Mouse (Mus musculus) macrophage (primary cell): ENCODE results near the gene Napa. TPM values are rescaled to one million over a fixed set of nuclear protein-coding genes. Genes with fewer than 3 reads are reported as not detected.

ENCODE experiments used
- H3K27ac ChIP-seq: fragments of 350-480 bp; formaldehyde crosslinking; 2 replicates; pipeline ENCODE4 v1.9.0; 2021
- H3K36me3 ChIP-seq: fragments of 350-480 bp; formaldehyde crosslinking; 2 replicates; pipeline ENCODE4 v1.9.0; 2021; ENCODE audit errors: inconsistent target
- H3K4me3 ChIP-seq: fragments of 350-480 bp; formaldehyde crosslinking; 2 replicates; pipeline ENCODE4 v1.9.0; 2021; ENCODE audit errors: inconsistent target
- H3K79me2 ChIP-seq: fragments of 350-480 bp; formaldehyde crosslinking; 2 replicates; pipeline ENCODE4 v1.9.0; 2021; ENCODE audit errors: inconsistent target
- WGBS: methylation state at CpG from one replicate; pipeline ENCODE4 v1.1.7; 2026; ENCODE audit warnings: inconsistent platforms; ENCODE audit not compliant: missing documents; 5-methylcytosine and 5-hydroxymethylcytosine counted together
- polyA plus RNA-seq: library from polyadenylated mRNA; stranded (reverse); fragments of 250-400 nt; gene quantifications from 3 replicates; pipeline ENCODE4 v1.2.4, GENCODE M21; 2018; ENCODE audit warnings: inconsistent platforms

The Napa gene
- polyA plus RNA-seq, 1 experiment from 2014 or later = 85.4 TPM

DNA sequence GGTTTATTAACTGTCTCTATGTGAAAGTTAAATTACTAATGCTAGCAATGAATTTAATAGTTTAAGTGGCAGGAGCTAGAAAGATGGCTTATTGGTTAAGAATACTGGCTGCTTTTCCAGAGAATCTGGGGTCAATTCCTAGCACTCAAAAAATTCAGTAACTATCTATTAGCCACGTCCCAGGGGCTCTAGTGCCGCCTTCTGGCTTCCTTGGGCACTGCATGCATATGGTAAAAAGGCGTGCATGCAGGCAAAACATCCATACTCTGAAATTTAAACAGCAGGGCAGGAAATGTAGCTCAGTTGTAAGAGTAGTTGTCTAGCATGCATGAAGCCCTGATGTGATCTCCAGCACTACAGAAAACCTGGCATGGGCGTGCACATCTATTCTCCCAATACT lies 34.8 kb upstream of the Napa start:
- 79% methylated on average over 4 of the region's 4 CpGs for WGBS
- Histone ChIP-seq H3K79me2 (no peaks in the 10 kb centered on the region), H3K4me3 (no peak overlapping the region), H3K36me3 (no peaks in the 10 kb centered on the region), H3K27ac (no peak overlapping the region)

DNA sequence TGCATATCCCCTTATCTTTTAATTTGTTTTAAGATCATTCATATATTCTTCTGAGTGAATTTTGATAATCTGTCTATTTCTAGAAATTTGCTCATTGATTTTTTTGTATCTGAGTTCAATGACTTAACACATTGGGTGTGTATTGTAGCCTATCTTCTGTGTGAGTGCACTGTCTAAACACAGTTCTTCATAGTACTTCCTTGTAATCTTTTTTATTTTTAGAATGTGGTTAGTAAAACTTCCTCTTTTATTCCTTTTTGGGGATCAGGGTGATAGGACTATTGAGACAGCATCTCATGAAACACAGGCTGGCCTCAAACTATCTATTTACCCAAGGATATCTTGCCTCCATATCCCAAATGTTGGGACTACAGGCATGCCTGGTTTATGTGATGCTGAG lies 27.4 kb upstream of the Napa start:
- Histone ChIP-seq H3K27ac (peak overlapping the region; percentile 68), H3K4me3 (no peak overlapping the region), H3K36me3 (no peaks in the 10 kb centered on the region), H3K79me2 (no peaks in the 10 kb centered on the region)

DNA sequence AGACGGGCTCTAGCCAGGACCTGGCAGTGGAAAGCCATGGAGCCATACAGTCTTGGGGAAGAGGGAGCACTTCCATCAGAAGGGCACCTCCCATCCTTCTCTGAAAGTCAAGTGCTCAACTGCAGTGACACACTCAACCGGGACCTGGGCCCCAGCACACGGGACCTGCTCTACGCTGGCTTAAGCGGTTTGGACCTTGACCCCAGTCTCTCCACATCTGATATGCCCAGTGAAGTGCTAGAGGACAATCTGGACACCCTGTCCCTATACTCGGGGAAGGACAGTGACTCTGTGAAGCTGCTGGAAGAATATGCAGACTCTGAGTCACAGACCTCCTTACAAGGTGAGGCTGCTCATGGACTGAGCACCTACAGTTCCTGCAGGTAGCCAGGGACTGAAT lies 26.4 kb upstream of the Napa start:
- Histone ChIP-seq H3K4me3 (no peak overlapping the region), H3K27ac (peak overlapping the region; percentile 68), H3K36me3 (no peaks in the 10 kb centered on the region), H3K79me2 (no peaks in the 10 kb centered on the region)
- 97% methylated on average over 6 of the region's 6 CpGs for WGBS

DNA sequence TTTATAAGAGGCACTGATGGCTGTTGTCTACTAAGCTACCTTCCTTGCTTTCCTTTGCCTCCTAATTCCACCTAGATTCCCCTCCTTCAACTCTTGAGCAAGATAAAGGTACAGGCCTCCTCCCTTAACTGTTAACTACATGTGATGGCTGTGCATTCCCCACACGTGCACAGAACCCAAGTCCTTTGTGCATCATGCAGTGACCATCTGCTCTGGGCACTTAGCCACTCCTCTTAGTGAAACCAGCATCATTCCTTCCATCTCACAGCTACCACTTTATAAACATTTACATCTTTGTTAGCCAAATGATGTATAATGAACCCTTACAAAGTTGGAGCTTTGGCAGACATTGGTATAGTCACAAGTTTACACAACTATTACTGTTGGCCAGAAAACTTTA lies 18.3 kb upstream of the Napa start:
- WGBS = 93% methylated on average over 1 of the region's 1 CpGs
- Histone ChIP-seq H3K27ac (no peak overlapping the region), H3K4me3 (no peak overlapping the region), H3K79me2 (no peaks in the 10 kb centered on the region), H3K36me3 (no peaks in the 10 kb centered on the region)

DNA sequence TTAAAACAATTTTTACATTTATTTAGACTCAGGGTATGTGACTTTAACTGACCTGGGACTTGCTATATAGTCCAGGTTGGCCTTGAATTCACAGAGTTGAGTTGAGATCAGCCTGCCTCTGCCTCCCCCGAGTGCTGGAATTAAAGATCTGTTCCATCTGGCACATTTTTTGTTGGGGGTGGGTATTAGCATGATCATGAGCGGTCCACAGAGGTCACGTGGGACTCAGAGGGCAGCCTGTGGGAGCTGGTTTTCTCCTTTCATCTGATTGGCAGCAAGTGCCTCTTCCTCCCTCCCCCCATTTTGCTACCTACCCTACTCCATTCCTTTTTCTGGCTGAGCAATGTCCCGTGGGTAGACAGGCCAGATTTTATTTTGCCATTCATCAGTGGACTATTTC lies 17.7 kb upstream of the Napa start:
- Histone ChIP-seq H3K36me3 (no peaks in the 10 kb centered on the region), H3K4me3 (no peak overlapping the region), H3K27ac (no peak overlapping the region), H3K79me2 (no peaks in the 10 kb centered on the region)
- 83% methylated on average over 3 of the region's 4 CpGs for WGBS

DNA sequence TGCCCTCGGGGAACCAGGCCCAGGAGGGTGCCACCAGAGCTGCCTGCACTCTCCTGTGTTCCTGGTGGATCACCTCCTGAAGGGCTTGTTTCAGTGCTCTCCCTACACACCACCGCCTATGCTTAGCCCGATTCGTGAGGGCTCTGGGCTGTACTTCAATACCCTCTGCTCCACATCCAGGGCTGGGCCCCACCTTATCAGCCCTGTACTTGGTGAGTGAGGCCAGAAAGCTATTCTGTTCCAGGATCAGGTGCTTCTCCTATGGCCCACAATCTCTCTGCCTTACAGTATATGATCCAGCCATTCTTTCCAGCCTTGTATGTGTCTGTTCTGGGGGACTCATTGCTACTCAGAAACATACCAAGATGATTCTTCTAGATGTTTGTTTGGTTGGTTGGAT lies 14.9 kb upstream of the Napa start:
- H3K36me3 ChIP-seq = no peaks in the 10 kb centered on the region
- no peak overlapping the region for H3K27ac ChIP-seq
- WGBS = 88% methylated on average over 4 of the region's 4 CpGs
- H3K4me3 ChIP-seq = no peak overlapping the region
- H3K79me2 ChIP-seq = no peaks in the 10 kb centered on the region

DNA sequence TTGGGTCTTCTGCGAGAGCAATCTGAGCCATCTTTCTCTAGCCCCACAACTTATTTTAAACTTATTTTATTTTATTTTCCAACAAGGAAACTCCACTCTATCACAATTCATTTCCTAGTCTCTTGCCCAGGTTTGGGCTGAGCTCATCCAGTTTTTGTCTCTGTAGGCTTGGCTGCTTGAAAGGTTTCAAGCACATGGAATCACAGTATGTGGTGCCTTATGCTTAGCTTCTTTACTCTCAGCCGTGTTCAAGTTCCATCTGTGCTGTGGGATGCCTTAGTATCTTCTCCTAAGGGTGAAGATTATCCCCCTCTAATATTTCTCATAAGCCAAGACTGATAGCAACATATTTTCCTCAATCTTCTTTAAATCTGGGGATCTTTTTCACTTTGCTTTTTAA lies 10.7 kb upstream of the Napa start:
- 81% methylated on average over 2 of the region's 2 CpGs for WGBS
- no peak overlapping the region for H3K27ac ChIP-seq
- H3K79me2 ChIP-seq = no peaks in the 10 kb centered on the region
- H3K36me3 ChIP-seq = no peaks in the 10 kb centered on the region
- H3K4me3 ChIP-seq = no peak overlapping the region

DNA sequence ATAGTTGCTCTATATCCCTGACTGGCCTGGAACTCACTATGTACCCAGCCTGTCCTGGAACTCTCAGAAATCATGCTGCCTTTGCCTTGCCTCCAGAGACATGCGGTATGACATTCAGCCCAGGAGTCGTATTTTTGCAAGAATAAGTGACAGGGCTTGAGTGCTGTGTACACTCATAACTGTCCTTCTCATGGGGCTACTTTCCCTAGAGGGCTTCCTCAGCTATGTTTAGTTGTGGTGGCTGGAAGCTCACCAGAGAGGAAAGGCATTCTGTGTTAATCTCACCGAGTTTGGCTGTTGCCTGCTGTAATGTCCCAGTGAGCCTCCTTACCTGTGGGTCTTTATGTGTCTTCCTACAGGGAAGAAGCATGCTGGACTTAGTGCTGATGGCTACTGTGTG lies 3.7 kb upstream of the Napa start:
- Histone ChIP-seq H3K4me3 (no peak overlapping the region), H3K27ac (no peak overlapping the region), H3K36me3 (no peaks in the 10 kb centered on the region), H3K79me2 (peaks cover 9% of the 10 kb centered on the region)
- 83% methylated on average over 3 of the region's 3 CpGs for WGBS

DNA sequence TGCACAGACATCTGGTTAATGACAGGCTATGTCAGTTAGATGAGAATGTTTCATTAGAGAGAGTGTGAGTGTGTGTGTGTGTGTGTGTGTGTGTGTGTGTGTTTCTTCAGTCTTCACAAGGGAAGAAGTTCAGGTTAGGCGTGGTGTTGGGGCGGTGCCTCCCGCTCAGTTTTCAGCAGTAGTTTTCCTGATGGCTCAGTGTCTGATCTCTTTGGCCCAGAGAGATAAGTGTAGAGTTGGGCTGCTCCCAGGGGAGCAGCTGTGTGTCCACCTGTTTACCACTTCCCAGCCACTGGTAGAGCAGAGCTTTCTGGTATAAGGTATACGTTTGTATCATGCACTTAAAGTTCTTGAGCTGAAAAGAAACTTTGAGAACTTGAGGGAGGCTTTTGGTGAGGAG lies 1.6 kb downstream of the Napa start:
- Histone ChIP-seq H3K27ac (peak overlapping the region; percentile 71), H3K79me2 (peaks cover 62% of the 10 kb centered on the region), H3K4me3 (peak overlapping the region; percentile 82), H3K36me3 (peaks cover 24% of the 10 kb centered on the region; the same call in 1 of the 2 replicates)
- WGBS = 88% methylated on average over 3 of the region's 4 CpGs

DNA sequence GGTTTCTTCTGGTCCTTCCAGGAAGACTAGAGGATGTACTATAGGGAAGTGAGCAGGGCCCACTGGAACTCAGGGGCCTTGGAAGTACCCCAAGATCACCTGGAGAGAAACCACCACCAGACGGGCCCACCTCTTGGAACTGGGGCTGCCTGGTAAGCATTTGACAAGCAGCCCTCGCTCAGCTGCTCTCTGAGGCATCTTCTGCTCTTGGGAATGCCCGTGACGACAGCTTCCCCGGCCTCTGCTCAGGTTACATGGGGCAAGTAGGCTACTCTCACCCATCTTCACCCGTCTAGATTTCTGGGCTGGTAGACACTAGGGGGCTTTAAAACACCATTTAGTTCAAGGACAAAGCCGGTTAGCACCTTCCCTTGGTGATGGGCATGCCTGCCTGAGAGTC lies 2.8 kb downstream of the Napa start:
- 87% methylated on average over 7 of the region's 7 CpGs for WGBS
- 0 out of 2 replicates have a peak overlapping the region, but pooled peaks have one; percentile 37 for H3K27ac ChIP-seq
- H3K36me3 ChIP-seq = peaks cover 28% of the 10 kb centered on the region; the same call in 1 of the 2 replicates
- peaks cover 74% of the 10 kb centered on the region for H3K79me2 ChIP-seq
- no peak overlapping the region for H3K4me3 ChIP-seq

DNA sequence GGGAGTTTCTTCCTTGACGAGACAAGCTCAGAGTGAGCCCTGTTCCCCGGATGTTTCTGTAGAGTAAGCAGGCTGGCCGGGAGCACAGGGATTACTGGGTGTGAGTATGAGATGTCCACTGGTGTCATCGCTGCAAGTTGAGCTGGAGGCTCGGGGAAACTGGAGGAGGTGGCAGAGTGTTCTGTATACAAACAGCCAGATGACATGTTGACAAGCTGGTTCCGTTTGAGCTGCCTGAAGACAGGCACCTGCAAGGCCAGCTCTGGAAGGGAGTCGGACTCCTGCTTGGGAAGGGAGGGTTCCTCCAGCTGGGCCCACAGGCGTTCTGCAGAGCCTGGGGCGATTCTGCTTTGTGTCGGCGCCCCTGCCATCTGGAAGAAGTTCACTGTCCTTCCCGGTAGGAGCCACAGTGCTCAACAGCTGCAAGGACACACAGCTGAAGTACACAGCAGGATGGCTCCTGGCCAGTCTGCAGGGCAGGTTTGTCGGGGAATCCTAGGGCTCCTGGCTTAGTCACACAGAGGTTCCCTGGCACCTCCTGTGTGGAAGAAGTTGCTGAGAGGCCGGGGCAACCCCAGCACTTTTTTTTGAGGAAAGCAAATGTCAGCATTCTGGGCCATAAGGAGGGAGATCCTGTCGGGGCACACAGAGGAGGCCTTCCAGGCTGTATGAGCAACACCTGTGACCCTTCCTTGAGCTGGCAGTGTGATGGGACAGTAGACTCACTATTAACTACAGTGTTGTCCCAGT lies 3.6 kb downstream of the Napa start:
- Histone ChIP-seq H3K79me2 (peaks cover 82% of the 10 kb centered on the region), H3K4me3 (no peak overlapping the region), H3K36me3 (peaks cover 34% of the 10 kb centered on the region; the same call in 1 of the 2 replicates), H3K27ac (no peak overlapping the region)
- WGBS = 96% methylated on average over 15 of the region's 15 CpGs

GRCm38 (mm10) chr7:16102686-16103226 lies 4.5 kb downstream of the Napa start:
- Histone ChIP-seq H3K27ac (no peak overlapping the region), H3K4me3 (no peak overlapping the region), H3K36me3 (peaks cover 43% of the 10 kb centered on the region), H3K79me2 (peaks cover 90% of the 10 kb centered on the region)
- 85% methylated on average over 5 of the region's 5 CpGs for WGBS

GRCm38 (mm10) chr7:16103760-16104159 lies 5.5 kb downstream of the Napa start:
- Histone ChIP-seq H3K79me2 (peaks cover 100% of the 10 kb centered on the region), H3K27ac (peak overlapping the region; percentile 13; the same call in 1 of the 2 replicates), H3K36me3 (peaks cover 53% of the 10 kb centered on the region), H3K4me3 (no peak overlapping the region)
- WGBS = 87% methylated on average over 6 of the region's 6 CpGs

DNA sequence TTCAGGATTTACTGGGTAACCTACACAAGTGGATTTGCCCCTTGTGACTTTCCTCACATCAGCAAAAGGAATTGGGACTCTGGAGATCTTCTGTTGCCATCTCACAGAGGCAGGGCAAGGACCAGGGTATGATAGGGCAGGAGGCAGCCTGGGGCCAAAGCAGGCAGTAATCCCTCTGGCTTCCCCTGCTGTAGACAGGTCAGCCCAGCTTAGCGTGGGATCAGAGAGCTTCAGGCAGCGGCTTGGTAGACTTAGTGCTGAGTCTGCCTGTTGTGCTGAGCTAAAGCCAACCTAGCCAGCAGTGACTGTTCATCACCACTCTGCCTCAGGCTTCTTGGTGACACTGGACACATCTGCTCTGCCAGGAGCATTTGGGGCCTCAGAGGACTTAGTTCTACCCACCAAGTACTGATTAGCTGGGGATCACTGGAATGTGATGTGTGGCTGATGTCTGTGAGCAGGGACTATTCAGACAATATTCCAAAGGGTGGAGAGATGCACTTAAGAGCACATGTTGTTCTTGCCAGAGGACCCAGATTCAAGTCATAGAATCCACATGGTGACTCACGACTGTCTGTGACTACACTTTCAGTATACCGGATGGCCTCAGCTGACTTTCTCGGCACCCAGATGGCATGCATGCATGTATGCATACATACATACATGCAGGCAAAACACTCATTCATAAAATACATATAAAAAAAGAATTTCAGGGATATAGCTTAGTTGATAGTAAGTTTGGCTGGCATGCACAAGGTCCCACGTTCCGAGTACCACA lies 6.5 kb downstream of the Napa start:
- H3K36me3 ChIP-seq = peaks cover 63% of the 10 kb centered on the region
- peaks cover 98% of the 10 kb centered on the region for H3K79me2 ChIP-seq
- WGBS = 93% methylated on average over 7 of the region's 7 CpGs
- no peak overlapping the region for H3K4me3 ChIP-seq
- H3K27ac ChIP-seq = no peak overlapping the region

GRCm38 (mm10) chr7:16108886-16109542 lies 10.8 kb downstream of the Napa start:
- Histone ChIP-seq H3K4me3 (no peak overlapping the region), H3K36me3 (peaks cover 86% of the 10 kb centered on the region)
- WGBS = 98% methylated on average over 9 of the region's 9 CpGs

More at GRCm38 (mm10) chr7:16108886-16109542, 10.8 kb downstream of the Napa start:
- peaks cover 56% of the 10 kb centered on the region for H3K79me2 ChIP-seq
- no peak overlapping the region for H3K27ac ChIP-seq
